Mouse (Mus musculus) heart, postnatal 0 days (tissue): Measurements from ENCODE around the gene Tnpo2. TPM values are rescaled to one million over a fixed set of nuclear protein-coding genes. Genes with fewer than 3 reads are reported as not detected.

ENCODE experiments used
- ATAC-seq: fragments of 200-750 bp; cut with Nextera tagmentation; 2 replicates; pipeline ENCODE4 v1.8.0; 2017; ENCODE audit warnings: low read depth, moderate number of reproducible peaks, moderate library complexity; ENCODE audit not compliant: insufficient read depth
- DNase-seq: peaks from one replicate; pipeline ENCODE4 v3.0.0-alpha.2; 2016; ENCODE audit warnings: low spot score
- H3K27ac ChIP-seq: fragments of 300-500 bp; sonication (generic); 2 replicates; pipeline ENCODE4 v1.5.1; 2014; ENCODE audit warnings: low read depth, mild to moderate bottlenecking
- H3K27me3 ChIP-seq: fragments of 300-500 bp; sonication (generic); 2 replicates; pipeline ENCODE4 v1.6.1; 2014; ENCODE audit warnings: low read length, mixed read lengths; ENCODE audit not compliant: control insufficient read depth, insufficient read depth
- H3K36me3 ChIP-seq: fragments of 300-500 bp; sonication (generic); replicated peaks from 2 replicates; pipeline ENCODE4 v1.6.1; 2014; ENCODE audit warnings: low read length, mixed read lengths; ENCODE audit not compliant: control insufficient read depth, insufficient read depth
- H3K4me1 ChIP-seq: fragments of 300-500 bp; sonication (generic); 2 replicates; pipeline ENCODE4 v1.6.1; 2014; ENCODE audit warnings: antibody characterized with exemption; ENCODE audit not compliant: control insufficient read depth, insufficient read depth
- H3K4me2 ChIP-seq: fragments of 300-500 bp; sonication (generic); 2 replicates; pipeline ENCODE4 v1.6.1; 2014; ENCODE audit warnings: low read depth, mild to moderate bottlenecking, low read length, moderate library complexity
- H3K4me3 ChIP-seq: fragments of 300-500 bp; sonication (generic); 2 replicates; pipeline ENCODE4 v1.5.1; 2014; ENCODE audit warnings: low read depth, low read length
- H3K9ac ChIP-seq: fragments of 300-500 bp; sonication (generic); replicated peaks from 2 replicates; pipeline ENCODE4 v1.6.1; 2014; ENCODE audit warnings: low read depth, low read length, mixed read lengths
- H3K9me3 ChIP-seq: fragments of 300-500 bp; sonication (generic); replicated peaks from 2 replicates; pipeline ENCODE4 v1.6.1; 2016; ENCODE audit warnings: low read length; ENCODE audit not compliant: control insufficient read depth
- CTCF ChIP-seq: IDR thresholded peaks from 2 replicates; pipeline ENCODE4 v1.5.1; 2016; ENCODE audit warnings: antibody characterized with exemption, control low read depth, low read depth
- EP300 ChIP-seq: IDR thresholded peaks from 2 replicates; pipeline ENCODE4 v1.6.1; 2016; ENCODE audit warnings: antibody characterized with exemption, low read depth
- WGBS: fragments of 180-500 bp; shearing (Covaris S2); extraction: QIAGEN DNeasy Blood & Tissue Kit; methylation state at CpG from one replicate; pipeline ENCODE4 v1.1.7; 2014; 5-methylcytosine and 5-hydroxymethylcytosine counted together
- polyA plus RNA-seq: library from polyadenylated mRNA; unstranded; fragments of >200 nt; fragmentation: Nextera tagmentation; extraction: Ambion mirVana; gene quantifications from 2 replicates; pipeline ENCODE4 v1.2.1, GENCODE M21; 2015
- total RNA-seq: library from RNA; depleted of rRNA; stranded (reverse); fragments of >200 nt; gene quantifications from 2 replicates; pipeline ENCODE4 v1.2.3, GENCODE M21; 2014; ENCODE audit warnings: low replicate concordance

Gene Tnpo2
- total and polyA plus RNA-seq, 2 experiments from 2014 or later, result 13.0 to 34.8 TPM

GRCm38 (mm10) chr8:85033867-85034266 is 2.8 kb upstream of the Tnpo2 start:
- peaks cover 32% of the 10 kb centered on the region for H3K36me3 ChIP-seq
- no peak overlapping the region for H3K27ac ChIP-seq
- WGBS, result 40% methylated on average over 1 of the region's 1 CpGs

DNA sequence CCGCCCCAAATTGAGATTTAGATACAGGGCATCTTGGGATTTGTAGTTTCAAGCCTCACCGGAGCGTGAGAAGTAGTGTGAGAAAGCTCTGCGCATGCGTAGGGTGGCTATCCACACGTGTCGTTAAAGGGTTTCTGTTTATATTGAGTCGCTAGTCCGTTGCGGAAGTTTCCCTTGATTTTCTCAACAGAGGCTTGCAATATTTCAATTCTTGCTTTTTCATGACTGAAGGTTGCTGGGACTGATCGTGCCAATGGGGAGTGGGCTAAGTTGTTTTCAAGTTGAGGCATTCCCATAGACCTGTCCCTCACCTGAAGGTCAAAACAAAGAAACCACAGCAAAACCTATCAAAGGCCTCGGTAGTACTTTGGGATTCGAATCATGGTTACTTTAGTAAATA is 2.0 kb upstream of the Tnpo2 start:
- Histone ChIP-seq H3K4me1 (peaks cover 14% of the 10 kb centered on the region), H3K4me2 (peak overlapping the region; percentile 97), H3K27me3 (no peaks in the 10 kb centered on the region), H3K36me3 (peaks cover 28% of the 10 kb centered on the region), H3K4me3 (peak overlapping the region; percentile 76), H3K9me3 (no peaks in the 10 kb centered on the region), H3K27ac (no peak overlapping the region), H3K9ac (peak overlapping the region; percentile 94; the same call in 1 of the 2 replicates)
- peak; percentile 87 for DNase-seq
- TF ChIP-seq EP300 (no peak), CTCF (no peak)
- WGBS, result 4% methylated on average over 13 of the region's 13 CpGs
- no peak for ATAC-seq

More at GRCm38 (mm10) chr8:85033867-85034266, 2.8 kb upstream of the Tnpo2 start:
- no peak overlapping the region for H3K4me2 ChIP-seq
- no peaks in the 10 kb centered on the region for H3K27me3 ChIP-seq
- TF ChIP-seq CTCF (no peak), EP300 (no peak)
- H3K9me3 ChIP-seq, result no peaks in the 10 kb centered on the region
- H3K4me1 ChIP-seq, result peaks cover 14% of the 10 kb centered on the region
- ATAC-seq (no peak), DNase-seq (no peak)
- H3K4me3 ChIP-seq, result no peak overlapping the region
- no peak overlapping the region for H3K9ac ChIP-seq

DNA sequence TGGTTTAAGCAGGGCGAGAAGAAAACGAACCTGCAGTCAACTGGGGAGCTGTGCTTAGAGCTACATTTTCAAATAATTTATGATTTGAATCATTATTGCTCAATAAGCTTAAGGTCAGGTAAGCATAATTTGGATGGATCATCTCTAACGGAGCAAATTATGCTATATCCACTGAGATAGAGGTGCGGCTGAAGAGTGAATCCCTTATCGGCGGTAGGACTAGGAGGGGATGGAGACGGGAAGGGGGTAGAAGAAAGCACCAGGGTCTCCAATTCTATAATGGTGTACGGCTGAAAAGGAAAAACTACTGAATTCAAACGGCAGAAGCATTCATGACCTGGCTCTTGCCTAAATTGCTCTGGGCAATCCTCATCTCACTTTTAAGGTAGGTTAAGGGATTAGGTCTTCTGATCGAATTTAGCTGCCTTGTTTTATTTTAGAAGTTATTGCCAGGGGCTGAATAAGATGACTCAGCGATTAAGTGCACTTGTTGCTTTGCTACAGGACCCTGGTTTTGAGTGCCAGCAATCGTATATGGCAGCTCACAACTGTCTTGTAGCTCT is 1.5 kb upstream of the Tnpo2 start:
- Histone ChIP-seq H3K9ac (peak overlapping the region; percentile 94), H3K9me3 (no peaks in the 10 kb centered on the region), H3K27ac (peak overlapping the region; percentile 96), H3K36me3 (peaks cover 25% of the 10 kb centered on the region), H3K4me2 (peak overlapping the region; percentile 97), H3K4me3 (peak overlapping the region; percentile 76), H3K4me1 (peaks cover 14% of the 10 kb centered on the region), H3K27me3 (no peaks in the 10 kb centered on the region)
- WGBS, result 8% methylated on average over 12 of the region's 12 CpGs
- TF ChIP-seq CTCF, result no peak
- ATAC-seq, result no peak
- no peak for DNase-seq

DNA sequence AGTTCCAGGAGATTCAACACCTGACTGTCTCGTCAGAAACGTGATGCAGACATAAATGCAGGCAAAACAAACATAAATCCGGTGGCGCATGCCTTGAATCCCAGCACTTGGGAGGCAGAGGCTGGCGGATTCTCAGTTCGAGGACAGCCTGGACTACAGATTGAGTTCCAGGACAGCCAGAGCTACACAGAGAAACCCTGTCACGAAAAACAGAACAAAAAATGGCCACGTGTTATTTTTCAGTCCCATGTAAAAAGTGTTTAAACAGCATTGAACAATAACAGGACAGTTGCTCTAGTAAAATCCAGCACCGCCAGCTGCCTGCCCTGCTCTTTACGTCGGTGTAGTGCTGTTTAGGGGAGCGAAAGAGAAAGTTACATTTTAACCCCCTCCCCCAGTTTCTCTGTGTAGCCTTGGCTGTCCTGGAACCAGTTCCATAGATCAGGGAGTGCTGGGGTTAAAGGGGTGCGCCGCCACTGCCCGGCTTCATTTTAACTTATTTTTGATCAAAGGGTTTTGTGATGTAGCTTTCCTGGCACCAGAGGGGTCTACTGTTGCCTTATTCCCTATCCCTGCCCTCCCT is 896 bp upstream of the Tnpo2 start:
- peak; percentile 40 for DNase-seq
- TF ChIP-seq CTCF, result no peak
- TF ChIP-seq EP300, result no peak
- Histone ChIP-seq H3K4me3 (peak overlapping the region; percentile 76), H3K27ac (peak overlapping the region; percentile 96), H3K27me3 (no peaks in the 10 kb centered on the region), H3K4me2 (peak overlapping the region; percentile 97), H3K36me3 (peaks cover 26% of the 10 kb centered on the region), H3K9ac (peak overlapping the region; percentile 94), H3K9me3 (no peaks in the 10 kb centered on the region), H3K4me1 (peaks cover 14% of the 10 kb centered on the region)
- ATAC-seq, result peak; percentile 9; the same call in 1 of the 2 replicates
- 2% methylated on average over 15 of the region's 15 CpGs for WGBS

GRCm38 (mm10) chr8:85036381-85036717 is 366 bp upstream of the Tnpo2 start:
- Histone ChIP-seq H3K36me3 (peaks cover 27% of the 10 kb centered on the region), H3K27me3 (no peaks in the 10 kb centered on the region), H3K4me2 (peak overlapping the region; percentile 97), H3K9ac (peak overlapping the region; percentile 94), H3K4me1 (peaks cover 14% of the 10 kb centered on the region), H3K9me3 (no peaks in the 10 kb centered on the region), H3K27ac (peak overlapping the region; percentile 96), H3K4me3 (peak overlapping the region; percentile 76)
- under 1% methylated on average over 9 of the region's 9 CpGs for WGBS
- TF ChIP-seq CTCF, result no peak
- TF ChIP-seq EP300, result no peak
- DNase-seq (no peak), ATAC-seq (peak; percentile 15; the same call in 1 of the 2 replicates)

DNA sequence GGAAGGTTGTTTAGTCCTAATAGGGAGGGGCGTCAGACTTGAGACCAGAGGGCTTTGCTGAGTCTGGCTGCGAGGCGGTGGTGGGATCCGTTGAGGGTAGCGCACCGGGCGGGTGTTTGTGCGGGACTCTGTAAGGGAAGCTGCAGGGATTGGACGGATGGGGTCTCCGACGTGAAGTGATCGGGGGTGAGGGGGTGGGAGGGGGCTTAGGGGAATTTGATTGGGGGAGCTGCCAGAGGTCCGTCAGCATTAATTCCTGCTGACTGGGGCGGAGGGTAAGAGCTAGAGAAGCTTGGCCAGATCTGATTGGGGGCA is 608 bp downstream of the Tnpo2 start:
- H3K9me3 ChIP-seq, result no peaks in the 10 kb centered on the region
- H3K9ac ChIP-seq, result peak overlapping the region; percentile 94
- H3K4me2 ChIP-seq, result peak overlapping the region; percentile 97
- ATAC-seq (peak; percentile 28), DNase-seq (peak; percentile 55)
- peaks cover 14% of the 10 kb centered on the region for H3K4me1 ChIP-seq
- WGBS, result 1% methylated on average over 14 of the region's 14 CpGs
- no peaks in the 10 kb centered on the region for H3K27me3 ChIP-seq
- H3K36me3 ChIP-seq, result peaks cover 24% of the 10 kb centered on the region
- TF ChIP-seq CTCF, result no peak
- no peak for TF ChIP-seq EP300
- H3K4me3 ChIP-seq, result peak overlapping the region; percentile 76
- H3K27ac ChIP-seq, result peak overlapping the region; percentile 96
